Mouse (Mus musculus) gastrocnemius, postnatal 25 days (tissue): Measurements from ENCODE around the gene Il2rb. TPM values are rescaled to one million over a fixed set of nuclear protein-coding genes. Genes with fewer than 3 reads are reported as not detected.
A peak's percentile ranks its signal among the peaks of the same experiment; 100 is the strongest.

Experiments used
- DNase-seq: peaks from one replicate; pipeline ENCODE4 v3.0.0; 2022
- total RNA-seq, 2 experiments: library from RNA; stranded (reverse); gene quantifications; 1 replicate in 1 of 2; 2 replicates in 1 of 2; pipeline ENCODE4 v1.2.3; 2021

Il2rb gene
- total RNA-seq, 2 experiments from 2014 or later: not detected

DNA sequence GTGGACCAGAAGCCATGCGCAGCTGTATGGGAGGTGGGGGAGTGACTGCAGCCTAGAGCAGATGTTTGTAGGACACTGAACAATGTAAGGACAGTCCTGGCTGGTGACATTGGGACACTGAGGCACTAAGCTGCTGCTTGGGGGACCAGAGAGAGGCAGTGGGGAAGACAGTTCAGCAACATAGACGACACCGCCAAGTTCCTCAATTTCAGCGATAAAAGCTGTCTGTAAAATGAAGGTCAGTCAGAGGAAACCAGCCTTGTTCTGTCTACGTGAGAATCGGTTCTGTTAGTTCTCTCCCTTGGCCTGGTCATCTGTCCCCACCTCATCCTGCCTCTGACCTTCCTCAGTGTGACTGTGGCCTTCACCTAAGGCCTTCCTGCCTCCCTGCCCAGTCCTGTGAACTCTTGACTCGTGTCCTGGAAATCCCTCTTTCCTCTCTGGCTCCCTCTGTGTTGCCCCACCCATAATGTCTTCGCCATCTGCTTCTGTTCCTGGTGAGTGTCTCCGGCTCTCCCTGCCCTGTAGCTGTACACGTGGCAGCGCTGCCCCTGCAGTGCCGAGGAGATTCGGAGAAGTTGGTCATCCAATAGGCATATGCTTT, 25.1 kb upstream of the Il2rb start:
- DNase-seq: peak; percentile 75

DNA sequence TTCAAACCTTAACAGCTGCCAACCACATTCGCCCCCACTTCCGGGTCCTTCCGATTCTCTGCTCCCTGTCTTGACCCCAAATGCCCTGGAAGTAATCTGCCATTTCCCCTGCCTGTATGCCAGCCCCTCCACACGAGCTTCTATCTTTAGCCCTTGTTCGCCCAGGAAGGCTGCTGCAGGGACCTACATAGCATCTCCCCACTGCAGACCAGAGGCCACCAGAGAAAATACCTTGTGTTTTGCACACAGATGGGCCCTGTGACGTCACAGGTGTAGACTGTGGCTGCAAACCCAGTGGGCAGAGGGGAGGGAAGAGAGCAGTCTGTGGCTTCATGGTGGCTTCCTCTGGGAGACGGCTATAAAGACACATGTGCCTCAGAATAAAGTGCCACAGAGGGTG, 23.1 kb upstream of the Il2rb start:
- no peak for DNase-seq

DNA sequence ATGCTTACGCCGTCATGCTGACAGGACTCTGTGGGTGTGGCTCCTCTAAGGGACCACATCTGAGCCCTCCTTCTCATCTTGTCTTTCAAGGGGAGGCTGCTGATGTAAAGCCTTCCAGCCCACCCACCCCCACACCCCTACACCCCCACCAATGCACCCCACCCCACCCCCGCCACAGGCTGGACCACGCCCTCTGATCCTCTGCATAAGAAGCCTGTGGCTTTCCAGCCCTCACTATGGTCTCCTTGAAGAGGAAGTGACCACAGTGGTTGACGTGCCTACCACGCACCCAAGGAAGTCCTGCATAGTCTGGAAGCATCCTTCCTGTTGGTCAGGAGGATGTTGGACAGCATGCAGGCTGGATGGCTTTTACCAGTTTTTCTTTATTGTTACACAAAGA, 20.7 kb upstream of the Il2rb start:
- DNase-seq: no peak

DNA sequence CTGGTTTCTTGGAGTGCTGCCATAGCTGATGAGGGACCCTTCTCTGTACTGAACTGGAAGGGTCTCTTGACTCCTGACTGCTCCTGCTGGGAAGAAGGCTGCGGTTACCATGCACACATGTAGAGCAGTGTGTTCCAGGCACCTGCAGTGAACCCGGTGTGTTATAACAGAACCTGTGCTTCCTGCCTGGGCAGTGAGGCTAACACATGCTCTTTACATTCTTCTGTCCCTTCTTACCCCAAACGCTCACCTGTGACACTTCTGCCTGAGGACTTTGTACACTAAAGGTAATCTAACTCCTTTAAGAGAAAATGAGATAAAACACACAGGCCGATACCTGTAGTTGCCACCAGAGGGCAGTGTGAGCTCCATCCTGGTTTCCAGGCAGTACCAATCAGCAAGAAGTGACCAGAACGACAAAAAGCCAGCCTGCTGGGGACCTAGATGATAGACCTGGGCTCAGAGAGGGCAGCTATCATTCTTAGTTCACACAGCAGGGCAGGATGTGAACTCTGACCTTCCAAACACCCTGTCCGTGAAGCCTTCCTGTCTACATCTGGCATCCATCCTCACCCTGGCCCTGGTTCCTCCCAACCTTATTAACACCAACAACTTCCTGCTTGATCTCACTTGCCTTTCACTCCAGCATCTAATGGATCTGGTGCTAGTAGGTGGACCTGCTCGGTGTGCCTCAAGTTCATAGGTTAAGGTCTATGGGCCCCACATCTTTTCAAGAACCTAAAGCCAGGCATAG, 19.5 kb upstream of the Il2rb start:
- peak; percentile 43 for DNase-seq

DNA sequence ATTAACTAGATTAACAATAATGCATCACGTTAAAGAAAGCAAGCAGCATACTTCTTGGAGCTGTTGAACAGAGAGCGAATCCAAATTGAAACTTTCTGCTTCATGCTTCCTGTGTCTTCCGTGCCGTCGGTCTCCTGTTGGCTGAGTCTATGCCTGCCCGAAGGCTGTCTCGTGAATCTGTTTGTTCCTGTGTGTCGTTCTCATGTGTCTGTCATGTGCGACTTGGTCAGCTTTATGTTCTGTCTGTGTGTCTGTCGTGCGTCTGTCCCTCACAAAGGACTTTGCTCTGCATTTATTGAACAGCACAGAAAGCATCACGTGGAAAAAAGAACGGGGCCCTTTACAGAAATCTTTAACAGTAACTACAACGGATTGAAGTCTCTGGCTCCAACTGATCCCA, 17.9 kb upstream of the Il2rb start:
- DNase-seq: no peak

DNA sequence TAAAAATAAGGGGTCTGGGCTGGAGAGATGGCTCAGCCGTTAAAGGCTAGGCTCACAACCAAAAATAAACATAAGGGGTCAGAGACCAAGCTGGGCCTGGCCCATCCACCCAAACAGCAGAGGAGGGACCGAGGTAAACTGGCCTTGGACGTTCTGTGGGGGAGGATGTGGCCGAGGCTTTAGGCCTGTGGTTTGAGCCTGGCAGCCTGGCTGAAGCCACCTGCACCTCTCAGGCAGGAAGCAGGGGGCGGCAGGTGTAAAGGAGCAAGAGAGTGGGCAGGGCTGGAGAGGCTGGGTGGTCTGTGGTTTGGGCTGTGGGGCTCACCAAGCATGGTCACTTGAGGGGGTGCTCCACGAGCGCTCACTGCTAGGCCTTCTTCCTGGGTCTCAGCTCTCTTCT, 16.9 kb upstream of the Il2rb start:
- no peak for DNase-seq

DNA sequence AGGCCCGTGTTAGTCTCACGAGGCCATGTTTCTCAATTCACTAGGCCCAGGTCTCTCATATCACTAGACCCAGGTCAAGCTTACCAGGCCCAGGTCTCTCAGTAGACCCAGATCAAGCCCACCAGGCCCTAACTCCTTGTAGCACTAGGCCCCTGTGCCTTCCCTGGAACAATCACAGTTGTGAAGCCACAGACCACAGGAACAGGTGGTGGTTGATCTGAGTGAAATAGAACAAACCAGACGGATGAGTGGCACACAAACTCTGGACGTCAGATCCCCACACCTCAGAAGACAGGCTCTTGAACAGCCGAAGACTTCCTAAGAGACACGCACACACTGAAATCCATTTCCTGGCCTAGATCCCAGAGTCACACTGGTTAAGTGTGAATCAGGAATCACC, 15.7 kb upstream of the Il2rb start:
- DNase-seq: no peak

DNA sequence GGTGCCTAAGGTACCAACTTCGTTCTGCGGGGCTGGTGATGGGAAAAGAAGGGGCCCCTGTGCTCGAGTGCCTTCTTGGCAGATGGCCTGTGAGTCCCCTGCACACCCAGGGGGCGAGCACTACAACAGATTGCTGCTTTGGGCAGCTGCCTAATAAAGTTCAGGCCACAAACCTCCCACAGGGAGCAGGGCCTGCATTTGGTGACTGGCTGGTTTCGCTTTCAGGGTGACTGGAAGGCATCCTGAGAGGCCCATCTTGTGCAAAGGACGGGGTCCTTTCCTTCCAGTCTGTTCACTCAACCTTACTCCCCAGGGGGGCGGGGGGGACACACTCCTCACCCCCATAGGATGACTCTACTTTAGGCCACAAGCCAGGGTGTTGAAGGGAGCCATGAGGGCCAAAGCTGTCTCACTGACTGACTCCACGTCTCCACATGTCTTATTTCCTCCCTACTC, 15.1 kb upstream of the Il2rb start:
- DNase-seq: no peak

DNA sequence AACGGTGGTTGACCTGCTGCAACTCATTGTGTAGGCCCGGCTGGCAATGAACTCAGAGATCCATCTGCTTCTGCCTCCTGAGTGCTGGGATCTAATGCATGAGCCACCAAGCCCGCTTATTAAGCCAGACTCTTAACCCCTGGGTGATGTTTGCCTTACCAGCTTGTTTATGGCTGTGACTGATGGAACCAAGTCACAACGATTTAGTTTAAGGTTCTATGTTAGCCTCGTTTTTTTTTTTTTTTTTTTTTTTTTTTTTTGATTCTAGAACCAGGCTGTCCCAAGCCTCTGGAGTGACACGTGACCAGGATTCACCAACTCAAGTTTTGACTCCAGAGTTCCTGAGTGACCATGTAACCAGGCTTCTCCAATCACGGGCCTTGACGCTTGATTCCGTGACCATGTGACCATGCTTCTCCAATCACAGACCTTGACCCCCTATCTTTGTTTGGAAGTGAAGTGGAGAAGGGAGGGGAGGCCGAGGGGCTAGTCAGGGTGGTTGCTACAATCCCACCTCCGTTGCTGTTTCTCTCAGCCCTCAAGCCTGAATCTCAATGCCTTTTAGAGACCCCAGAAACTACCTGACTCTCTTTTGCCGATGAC, 14.3 kb upstream of the Il2rb start:
- DNase-seq: no peak

DNA sequence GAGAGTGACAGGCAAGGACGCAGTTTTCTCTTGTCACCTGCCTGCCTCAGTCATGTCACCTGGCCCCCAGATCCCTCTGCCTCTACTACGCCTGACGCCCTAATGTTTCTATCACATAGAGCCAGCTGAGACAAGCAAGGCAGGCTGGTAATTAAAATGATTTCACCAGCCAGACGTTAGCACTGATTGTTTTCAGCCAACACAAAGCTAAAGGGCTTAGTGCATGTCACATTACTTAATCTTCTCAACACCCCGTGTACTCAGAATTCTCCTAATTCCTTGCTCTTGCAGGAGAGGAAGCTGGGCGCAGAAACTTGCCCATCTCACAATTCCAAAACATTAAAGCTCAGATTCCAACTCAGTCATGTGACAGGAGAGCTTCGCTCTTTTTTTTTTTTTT, 13.4 kb upstream of the Il2rb start:
- DNase-seq: no peak

DNA sequence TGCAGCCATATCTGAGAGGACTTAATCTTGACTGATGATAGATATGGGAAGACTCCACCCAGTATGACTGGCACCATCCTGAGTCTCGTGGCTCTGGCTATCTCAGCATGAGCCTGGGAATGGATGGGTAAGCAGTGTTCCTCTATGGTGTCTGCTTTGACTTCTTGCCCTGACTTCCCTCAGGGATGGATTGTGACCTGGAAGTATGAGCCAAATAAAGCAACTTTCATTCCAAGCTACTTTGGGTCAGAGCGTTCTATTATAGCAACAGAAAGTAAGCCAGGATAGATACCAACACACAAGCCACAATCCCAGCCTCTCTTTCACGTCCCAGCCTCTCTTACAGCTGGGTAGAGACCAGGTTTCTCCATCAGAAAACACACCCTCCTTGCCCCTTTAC, 10.5 kb upstream of the Il2rb start:
- no peak for DNase-seq

DNA sequence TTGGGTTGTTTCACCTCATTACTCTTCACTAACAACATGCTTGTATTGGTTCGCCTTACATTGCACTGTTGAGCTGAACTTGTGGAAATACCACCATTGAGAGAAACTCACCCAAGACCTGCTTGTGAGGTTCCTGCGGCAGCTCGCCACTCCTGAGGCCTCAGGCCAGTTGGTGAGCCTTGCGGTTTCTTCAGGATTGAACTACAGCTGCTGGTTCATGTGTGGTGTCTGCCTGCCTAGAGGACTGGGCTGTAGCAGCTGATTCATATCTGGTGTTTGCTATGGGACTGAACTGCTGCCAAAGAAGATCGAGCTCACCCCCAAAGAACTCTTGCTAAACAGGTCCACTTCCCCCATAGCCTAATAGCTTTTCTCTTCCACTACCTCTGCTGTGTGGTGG, 9.7 kb upstream of the Il2rb start:
- DNase-seq: no peak

DNA sequence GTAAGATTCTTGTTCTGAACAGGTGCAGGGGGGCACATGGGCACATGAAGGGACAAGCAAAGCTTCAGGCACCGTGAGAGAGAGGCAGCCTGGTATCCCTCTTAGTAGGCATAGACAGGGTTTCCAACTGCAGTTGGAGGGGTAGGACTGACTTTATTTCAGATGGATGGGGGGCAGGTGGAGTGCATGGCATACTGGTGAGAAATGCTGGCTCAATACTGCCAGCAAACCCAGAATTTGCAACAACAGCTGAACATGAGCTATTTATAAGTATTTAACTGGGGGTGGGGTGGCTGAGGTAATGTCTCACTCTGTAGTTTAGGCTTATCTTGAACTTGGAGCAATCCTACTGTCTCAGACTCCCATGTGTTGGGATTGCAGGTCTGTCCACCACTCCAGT, 8.9 kb upstream of the Il2rb start:
- DNase-seq: no peak

DNA sequence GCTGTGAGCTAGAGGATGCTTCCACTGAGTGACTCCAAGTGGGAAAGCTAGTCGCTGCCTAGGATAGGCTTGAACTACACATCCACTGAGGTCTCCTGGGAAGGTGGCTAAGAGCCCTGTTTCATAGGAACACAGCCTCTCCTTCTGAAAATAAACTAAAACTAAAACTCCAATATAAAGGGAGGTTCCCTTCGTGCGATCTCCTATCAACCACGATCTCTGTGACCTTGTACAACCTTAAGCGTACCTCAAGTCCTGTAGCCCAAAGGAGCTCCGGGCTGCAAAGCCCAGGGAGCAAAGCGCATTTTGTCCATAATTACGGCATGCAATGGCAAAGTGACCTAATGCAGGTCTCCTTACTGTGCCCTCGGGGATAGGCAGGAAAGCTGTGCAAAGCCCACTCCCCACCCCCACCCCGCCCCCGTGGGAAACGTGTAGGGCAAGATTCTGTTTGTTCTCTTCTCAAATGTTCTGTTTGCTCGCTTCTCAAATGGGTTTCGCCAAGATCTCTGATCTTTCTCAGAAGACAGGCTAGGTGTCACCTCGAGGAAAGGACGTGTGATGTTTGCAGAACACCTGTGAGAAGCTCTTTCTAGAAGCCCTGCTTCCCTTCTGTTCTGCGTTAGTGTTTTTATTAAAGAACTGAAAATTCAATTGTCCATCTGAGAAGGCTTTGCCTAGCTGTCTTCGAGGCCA, 7.5 kb upstream of the Il2rb start:
- no peak for DNase-seq

DNA sequence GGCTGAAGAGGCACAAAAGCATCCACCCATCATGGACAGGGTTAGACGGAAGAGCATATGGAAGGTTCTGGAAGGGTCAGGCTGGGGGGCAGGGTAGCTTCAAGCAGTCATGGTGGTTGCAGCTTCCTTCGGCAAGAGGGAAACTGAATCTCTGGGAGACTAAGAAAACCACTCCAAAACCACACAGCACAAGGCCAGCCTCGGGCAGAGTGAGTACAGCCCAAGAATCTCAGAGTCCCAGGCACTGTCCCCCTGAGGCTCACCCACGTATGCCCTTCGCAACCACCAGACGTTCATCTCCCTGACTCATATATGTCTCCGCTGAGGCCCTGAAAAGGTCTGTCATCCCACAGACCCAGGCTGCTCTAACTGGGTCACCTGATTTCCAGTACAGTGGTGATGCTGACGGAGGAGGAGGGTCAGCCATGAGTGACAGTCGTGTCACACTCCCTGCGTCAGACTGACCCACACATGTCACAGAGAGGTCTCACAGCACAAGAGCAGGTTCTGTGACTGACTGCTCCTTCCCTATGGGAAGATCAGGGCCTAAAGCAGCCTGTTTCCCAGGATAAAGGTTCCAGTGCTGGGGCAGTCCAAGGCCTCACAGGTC, 1.6 kb downstream of the Il2rb start:
- DNase-seq: no peak

DNA sequence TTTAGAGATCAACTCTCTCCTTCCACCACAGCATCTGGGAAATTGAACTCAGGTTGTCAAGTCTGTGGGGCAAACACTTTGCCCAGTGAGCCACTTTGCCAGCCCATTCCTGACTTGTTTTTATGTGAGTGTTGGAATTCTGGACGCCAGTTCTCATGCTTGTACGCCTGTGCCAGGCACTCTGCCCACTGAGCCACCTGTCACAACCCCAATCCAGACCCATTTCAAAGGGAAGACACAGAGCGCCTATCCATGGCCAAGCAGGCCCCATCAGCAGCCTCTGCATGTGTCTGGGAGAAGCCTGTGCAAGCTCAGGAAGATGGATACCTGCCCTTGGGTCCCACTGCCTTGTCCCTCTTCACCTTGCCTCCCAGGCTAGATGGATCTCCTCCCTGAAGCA, 3.8 kb downstream of the Il2rb start:
- no peak for DNase-seq

DNA sequence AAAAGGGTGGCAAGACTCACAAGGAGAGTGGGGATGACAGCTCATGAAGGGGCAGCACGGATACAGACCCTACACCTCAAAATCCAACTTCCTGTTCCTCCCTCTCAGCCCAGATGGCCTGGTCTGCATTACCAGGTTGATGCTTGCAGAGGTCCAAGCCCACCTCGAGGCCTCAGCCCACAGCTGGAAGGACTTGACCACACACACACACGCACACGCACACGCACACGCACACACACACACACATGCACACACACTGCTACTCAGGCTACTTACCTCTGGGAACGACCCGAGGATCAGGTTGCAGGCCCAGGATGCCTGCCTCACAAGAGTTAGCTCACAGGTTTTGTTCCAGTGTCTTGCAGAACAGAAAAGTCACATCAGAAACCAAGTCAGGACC, 5.2 kb downstream of the Il2rb start:
- DNase-seq: no peak

DNA sequence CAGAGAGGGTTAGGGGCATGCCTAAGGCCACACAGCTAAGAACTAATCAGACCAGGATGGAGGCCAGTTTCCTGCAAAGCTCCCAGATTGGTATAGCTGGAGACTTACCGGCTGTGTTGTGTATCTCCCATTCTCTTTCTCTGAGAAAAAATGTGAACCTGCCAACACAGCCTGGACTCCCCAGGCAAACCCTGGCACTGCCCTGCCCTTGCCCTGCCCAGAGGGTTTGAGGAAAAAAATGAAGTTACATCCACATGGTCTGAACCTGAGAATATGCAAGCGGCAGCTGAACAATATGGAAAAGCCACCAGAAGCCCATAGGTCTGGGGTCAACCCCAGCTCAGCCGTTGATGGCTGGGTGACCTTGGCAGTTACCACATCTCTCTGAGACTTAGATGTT, 5.8 kb downstream of the Il2rb start:
- no peak for DNase-seq

DNA sequence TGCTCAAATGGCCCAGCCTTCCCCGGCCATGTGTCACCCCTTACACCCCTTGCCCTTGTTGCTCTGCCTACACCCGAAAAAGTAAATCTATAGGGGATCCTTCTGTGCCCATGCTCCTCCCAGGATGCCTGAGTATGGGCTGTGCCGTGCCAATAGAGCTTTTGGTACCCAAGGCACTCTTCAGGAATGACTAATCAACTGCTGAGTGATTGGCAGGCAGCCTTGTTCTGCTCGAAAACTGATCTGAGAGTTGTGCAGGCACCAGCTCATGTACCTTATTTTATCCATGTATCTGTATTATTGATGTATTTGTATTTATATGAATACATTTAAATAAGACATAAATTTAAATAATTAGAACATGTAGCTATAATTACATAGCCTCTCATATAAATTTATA, 8.0 kb downstream of the Il2rb start:
- no peak for DNase-seq

DNA sequence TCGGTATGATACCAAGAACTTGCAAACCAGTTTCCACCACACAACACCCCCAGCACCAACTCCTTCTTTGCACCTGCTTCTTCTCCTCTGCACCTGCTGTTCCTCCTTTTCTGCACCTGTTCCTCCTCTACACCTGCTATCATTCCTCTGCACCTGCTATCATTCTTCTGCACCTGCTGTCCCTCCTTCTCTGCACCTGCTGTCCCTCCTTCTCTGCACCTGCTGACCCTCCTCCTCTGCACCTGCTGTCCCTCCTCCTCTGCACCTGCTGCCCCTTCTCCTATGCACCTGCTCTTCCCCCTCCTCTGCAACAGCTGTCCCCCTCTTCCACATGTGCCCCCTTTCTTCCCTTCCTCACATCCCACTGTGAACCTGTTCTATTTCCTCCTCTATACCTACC, 8.5 kb downstream of the Il2rb start:
- DNase-seq: no peak

DNA sequence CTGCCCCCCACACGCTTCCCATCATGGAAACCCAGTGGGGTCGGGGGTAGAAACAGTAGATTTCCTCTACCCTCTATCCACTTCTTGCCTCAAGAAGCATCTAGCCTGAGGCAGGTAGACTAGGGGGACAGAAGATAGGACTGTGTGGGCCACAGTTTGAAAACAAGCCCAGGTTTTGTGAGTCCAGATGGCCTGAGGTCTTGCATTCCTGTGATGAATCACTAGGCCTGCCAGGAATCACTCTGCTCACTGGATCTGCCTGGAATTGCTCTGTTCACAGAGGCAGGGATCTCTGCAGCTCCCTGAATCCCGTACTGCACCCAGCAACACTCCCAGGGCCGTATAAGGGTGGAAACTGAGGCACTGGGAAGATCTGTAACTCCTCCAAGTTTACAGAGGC, 11.8 kb downstream of the Il2rb start:
- no peak for DNase-seq

DNA sequence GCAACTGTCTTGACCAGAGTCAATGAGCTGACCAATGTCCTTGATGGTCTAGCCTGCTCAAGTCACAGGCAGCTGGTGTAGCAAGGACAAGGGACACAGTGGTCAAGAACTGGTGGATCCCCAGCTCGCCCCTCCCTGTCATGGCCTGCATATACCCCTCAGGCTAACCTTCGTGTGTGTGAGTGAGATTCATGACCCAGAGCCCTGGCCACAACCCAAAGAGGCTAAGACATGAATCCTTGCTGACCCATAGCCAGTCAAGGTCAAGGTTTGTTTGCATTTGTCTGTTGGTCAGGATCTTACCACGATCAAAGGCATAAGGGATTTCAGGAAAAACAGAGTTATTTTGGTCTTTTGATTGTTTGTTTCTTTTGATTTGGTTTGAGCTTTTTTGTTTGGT, 12.6 kb downstream of the Il2rb start:
- DNase-seq: no peak

DNA sequence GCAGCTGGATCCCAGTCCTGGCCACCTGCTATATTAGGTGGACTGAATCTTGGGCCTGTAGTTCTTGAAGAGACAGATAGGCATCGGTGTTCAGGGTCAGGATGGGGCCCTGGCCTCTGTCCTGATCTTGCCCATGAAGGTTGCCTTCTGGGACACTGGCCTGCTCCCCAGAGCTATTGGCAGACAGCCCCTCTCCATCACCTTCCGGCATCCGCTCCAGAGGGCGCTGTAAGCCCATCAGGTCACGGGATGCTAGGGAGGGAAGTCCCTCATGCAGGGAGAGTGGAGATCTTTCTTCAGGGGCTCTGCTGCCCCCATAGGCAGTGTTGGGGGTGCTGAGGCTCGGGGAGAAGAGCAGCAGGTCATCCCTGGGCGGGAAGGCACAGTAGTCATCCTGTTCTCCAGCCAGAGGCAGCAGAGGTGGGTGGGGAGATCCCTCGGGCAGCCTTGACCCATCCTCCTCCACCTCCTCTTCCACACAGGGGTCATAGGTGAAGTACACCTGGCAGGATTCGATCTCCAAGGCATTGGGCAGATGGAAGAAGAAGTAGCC, 13.5 kb downstream of the Il2rb start:
- DNase-seq: no peak
